Mouse (Mus musculus): ENCODE measurements around the gene Gm17019.
"Not testable (repeated sequence)": the region's sequence is repeated elsewhere in the genome, so short reads cannot be mapped to it uniquely, and the experiment has no call there.

Gm17019 gene

DNA sequence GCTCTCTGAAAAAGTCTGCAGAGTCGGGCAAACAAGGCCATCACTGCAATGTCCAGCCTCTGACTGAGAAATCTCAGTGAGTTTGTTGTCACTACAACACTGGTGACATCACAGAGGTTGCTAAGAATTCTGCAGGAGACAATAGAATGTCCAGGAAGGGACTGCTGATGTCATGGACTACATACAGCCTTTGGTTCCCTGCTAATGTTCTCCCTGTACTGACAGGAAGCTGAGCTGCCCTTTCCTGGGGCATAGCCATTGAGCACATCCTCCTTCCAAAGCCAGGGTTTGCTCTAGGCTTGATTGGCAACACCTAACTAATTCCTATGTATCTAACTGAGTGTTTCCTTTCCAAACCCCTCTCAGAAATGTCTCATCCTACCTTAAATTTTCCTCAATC lies at the start of gene Gm17019:
Gene Gm17019 (minus strand): TSS at position 101 of the 400 bp plus-strand sequence.
- DNase-seq (ENCODE audit: low spot score in 2 of 2): not testable (repeated sequence)

DNA sequence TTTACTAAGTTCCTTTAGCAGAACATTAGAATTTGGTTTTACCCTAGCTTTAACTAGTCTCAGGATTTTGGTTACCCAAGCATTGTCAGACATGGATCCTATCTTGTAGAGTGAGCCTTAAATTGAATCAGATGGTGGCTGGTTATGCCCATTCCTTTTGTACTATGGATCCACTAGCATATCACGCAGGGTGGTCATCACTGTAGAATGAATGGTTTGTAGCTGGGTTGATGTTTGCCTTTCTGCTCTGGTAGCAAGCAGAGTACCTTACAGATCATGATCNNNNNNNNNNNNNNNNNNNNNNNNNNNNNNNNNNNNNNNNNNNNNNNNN lies 29.6 kb upstream of the Gm17019 start:
- not testable (repeated sequence) for DNase-seq (ENCODE audit: low spot score in 2 of 2)

DNA sequence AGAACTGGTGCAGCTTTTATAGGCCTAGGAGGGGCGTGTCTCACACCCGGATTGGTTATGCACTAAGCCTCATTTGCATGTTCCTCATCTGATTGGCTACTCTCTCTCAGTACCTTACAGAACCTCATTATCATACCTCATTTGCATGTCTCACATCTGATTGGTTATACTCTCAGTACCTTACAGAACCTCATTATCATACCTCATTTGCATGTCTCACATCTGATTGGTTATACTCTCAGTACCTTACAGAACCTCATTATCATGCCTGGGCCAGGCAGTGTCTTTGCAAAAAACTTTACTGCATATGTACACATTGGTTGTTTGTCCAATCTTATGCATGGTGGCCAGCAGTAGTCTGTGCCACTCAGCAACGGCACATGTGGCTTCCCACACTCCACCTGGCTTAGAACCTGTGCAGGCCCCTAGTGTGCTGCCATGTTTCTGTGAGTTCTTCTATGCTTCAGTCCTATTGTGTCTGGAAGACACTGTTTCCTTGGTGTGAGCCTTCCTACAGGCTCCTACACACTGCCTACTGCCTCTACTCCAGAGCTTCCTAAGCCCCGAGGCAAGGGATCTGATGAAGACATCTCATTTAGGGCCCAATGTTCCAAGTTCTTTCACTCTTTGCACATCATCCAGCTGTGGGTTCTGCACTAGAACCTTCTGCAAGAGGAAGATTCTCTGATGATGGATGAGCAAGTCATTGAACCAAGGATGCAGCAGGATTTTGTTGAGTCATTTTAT lies 29.0 kb upstream of the Gm17019 start:
- not testable (repeated sequence) for DNase-seq (ENCODE audit: low spot score in 2 of 2)

DNA sequence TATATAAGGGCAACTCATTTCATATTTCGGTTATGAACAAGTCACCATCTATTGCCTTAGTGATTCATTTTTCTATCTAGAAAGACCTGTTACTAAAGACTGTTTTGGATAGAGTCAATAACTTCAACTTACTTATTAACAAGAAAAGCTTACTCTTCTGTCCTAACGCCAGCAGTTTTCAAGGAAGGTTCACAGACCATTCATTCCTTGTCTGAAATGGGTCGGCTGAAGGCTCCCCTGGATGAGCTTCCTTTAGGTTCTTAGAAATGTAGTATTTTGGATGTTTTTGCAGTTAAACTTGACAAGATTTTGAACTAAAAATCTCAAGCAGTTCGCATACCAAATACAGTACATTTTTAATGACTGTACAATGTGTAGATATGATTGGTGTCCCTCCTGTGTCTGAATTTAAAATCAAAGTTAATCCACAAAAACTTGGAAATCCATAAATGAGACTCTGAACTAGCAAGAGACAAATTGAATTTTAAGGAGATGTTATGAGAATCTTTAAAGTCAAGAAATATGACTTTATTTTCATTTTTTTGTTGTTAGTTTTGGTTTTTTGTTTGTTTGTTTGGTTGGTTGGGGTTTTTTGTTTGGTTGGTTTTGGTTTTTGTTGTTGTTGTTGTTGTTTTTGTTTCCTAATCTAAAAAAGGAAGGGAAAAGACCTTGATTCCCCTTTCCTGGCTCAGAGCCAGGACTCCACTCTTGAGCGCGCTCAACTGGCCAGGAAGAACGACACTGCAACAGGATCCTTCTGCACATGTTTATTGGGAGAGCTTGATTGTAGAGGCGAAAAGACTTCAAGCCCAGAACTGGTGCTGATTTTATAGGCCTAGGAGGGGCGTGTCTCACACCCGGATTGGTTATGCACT lies 21.6 kb upstream of the Gm17019 start:
- not testable (repeated sequence) for DNase-seq (ENCODE audit: low spot score in 2 of 2)

DNA sequence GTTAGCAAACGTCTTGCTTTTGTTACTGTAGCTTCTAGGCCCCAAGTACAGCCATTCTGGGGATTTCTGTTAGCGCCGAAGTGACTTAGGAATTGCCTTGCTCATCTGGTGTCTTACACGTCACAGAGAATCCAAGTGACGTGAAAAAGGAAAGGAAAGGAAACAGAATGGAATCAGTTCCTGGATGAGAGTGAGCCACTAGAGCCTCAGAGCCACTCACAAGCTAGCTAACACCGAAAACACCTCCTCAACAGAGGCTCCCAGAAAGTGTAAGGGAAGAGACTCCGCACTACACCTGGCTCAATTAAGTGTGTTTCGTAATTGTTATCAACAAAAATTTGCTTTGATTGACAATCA lies 20.8 kb upstream of the Gm17019 start:
- DNase-seq (ENCODE audit: low spot score in 2 of 2): not testable (repeated sequence)

DNA sequence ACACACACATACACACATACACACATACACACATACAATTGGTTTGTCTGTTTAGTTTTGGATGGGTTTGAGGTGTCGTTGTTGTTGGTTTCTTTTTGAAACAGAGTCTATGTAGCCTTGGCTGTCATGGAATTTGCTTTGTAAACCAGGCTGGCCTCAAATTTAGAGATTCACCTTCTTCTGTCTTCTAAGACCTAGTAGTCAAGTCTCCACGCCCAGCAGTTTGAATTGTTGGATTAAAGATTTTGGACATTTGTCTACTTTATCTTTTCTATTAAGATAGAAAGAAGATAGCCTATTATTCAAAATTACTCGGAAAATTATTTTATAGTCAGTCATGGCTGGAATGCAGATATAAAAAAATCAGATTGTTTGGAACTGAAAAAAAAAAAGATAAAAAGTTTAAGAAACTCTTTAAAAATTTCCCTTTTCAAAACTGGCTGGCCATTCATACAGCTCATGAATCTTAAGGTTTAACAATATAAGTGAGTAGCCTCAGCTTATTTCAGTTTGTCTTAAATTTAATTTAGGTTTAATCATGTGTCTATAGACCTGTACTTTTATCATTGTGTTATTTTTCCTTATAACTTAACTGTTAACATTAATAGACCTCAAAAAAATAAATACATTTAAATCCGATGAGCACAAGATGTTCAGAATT lies 20.3 kb upstream of the Gm17019 start:
- not testable (repeated sequence) for DNase-seq (ENCODE audit: low spot score in 2 of 2)

DNA sequence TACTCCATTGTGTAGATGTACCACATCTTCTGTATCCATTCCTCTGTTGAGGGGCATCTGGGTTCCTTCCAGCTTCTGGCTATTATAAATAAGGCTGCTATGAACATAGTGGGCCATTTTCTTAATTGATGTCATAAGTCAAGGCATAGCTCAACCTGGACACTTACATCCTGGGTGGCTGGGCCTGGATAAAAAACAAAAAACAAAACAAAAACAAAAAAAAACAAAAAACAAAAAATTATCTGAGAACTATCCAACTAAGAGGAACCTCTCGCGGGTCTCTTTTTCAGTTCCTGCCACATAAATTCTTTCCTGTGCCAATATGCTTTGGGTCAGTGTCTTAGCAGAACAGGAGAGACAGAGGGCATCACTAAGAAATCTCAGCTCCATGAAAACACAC lies 18.0 kb upstream of the Gm17019 start:
- DNase-seq (ENCODE audit: low spot score in 2 of 2): not testable (repeated sequence)

DNA sequence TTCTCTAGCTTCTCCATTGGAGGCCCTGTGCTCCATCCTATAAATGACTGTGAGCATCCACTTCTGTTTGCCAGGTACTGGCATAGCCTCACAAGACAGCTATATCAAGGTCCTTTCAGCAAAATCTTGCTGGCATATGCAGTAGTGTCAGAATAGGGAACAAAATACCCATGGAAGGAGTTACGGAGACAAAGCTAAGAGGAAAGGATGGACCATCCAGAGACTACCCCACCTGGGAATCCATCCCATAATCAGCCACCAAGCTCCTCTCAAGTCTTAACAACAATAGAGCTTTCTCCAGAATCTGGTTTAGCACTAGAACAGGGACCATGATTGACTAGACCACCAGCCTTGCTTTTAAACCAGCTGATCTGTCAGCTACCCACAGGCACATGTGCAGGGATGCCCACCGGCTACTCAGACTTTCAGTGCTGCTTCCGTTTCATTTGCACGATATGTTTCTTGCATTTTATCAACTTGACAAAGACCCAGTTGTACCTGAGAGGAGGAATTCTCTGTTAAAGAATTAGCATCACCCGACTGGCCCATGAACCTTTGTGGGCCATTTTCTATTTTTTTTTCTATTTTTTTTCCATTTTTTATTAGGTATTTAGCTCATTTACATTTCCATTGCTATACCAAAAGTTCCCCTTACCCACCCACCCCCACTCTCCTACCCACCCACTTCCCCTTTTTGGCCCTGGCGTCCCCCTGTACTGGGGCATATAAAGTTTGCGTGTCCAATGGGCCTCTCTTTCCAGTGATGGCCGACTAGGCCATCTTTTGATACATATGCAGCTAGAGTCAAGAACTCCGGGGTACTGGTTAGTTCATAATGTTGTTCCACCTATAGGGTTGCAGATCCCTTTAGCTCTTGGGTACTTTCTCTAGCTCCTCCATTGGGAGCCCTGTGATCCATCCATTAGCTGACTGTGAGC lies 12.3 kb upstream of the Gm17019 start:
- DNase-seq (ENCODE audit: low spot score in 2 of 2): not testable (repeated sequence)

DNA sequence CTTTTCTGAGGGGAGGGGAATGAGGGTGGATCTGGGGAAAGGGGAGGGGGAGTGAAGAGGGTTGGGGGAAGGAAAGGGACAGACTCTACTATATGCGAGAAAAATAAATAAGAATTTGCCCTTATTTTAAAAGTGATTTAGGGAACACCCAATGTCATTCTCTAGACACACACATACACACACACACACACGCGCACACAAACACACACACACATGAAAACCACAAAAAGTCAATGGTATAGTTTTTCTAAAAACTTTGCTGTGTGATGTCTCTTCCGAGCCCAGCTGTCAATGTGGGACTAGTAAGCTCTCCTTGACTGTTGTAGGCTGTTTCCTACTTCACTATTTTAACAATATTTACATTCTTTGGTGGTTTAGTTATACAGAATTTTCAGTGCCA lies 8.0 kb upstream of the Gm17019 start:
- not testable (repeated sequence) for DNase-seq (ENCODE audit: low spot score in 2 of 2)

DNA sequence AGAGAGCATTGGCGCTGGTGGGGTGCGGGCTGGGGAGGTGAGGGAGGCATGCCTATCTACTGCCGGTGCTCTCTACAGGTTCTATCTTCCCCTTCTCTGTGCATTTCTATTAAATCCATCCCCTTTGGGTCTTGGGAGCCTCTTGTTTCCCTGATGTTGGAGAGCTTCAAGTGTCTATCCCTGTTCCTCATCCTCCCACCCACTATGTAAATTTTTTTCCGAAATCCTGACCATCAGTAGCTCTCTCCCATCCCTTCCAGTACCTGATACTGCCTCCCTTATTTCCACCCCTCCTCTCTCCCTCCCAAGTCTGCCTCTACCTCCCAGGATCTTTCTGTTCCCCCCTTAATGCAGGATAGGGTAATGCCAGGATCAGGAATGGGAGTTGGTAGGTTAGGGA lies 7.2 kb upstream of the Gm17019 start:
- not testable (repeated sequence) for DNase-seq (ENCODE audit: low spot score in 2 of 2)

DNA sequence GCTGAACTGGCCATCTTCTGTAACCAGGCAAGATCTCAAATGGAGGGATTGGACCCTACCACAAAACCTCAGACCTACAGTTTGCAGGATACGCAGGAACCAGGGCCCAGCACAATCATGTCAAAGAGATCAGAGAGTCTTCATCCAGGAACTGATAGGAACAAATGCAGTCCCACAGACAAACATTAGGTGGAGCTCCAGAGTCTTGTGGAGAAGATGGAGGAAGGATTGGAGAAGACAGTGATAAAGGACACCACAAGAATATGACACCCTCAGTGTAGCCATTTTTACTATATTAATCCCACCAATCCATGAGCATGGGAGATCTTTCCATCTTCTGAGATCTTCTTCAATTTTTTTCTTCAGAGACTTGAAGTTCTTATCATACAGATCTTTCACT lies 8.5 kb downstream of the Gm17019 start:
- not testable (repeated sequence) for DNase-seq (ENCODE audit: low spot score in 2 of 2)

DNA sequence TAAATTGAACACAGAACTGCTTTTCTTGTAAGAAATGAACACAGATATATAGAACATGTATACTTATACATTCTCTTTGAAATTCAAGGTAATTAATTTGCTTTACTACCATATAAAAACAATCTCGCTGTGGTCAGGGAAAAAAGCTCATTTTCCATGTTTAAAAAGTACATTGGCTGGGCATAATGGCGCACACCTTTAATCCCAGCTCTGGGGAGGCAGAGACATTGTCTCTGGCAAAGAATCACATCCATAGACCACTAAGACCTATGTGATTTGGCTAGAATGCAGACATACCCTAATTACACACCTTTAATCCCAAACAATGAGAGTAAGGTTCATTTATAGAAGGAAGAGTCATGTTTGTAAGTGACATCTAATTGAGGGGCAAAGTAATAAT lies 12.7 kb downstream of the Gm17019 start:
- DNase-seq (ENCODE audit: low spot score in 2 of 2): not testable (repeated sequence)

DNA sequence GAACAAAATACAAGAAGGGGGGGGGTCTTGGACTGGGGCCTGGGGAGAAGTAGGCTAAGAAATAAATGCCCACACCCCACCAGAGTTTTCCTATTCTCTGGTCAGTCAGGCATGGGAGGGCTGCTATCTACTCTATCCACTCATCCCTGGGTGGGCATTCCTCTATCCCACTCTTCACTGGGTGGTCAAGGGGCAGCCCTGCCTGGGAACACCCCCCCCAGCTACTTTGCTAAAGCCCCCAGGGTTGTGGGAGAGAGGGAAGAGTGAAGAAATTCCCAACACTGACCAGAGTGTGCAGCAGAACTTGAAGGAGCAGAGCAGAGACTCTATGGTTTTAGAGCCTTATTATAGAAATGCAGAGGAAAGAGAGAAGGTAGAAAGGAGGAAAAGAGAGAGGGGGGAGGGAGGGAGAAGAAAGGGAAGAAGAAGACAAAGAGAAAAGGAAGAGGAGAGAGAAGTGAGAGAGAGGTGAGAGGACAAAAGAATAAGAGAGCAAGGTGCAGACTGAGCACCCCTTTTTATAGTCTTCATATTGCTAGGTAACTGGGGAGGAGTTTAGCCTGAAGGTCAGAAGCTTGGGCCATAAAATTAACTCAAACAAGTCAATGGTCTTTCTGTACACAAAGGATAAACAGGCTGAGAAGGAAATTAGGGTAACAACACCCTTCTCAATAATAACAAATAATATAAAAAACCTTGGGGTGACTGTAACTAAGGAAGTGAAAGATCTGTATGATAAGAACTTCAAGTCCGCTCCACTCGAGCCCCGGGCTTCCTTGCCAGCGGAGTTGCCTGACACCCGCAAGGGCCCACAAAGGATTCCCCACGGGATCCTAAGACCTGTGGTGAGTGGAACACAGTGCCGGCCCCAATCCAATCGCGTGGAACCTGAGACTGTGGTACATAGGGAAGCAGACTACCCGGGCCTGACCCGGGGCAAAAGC lies 21.9 kb downstream of the Gm17019 start:
- not testable (repeated sequence) for DNase-seq (ENCODE audit: low spot score in 2 of 2)

DNA sequence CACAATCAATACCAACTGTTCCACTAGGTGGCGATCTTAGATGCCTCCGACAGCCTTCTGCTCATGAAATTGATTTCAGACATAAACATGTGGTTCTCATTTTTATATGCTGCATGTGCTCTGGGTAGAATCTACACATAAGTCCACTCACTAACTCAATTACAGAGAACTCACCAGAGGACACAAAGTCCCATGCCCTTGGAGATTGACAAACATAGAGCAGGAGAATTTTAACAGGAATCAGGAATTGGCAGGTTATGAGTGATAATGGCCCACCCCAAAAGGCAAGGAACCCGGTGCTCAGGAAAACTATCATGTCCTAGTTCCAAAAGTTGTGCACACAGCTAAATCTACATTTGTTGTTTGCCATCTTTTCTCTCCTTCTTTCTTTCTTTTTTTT lies 25.9 kb downstream of the Gm17019 start:
- DNase-seq (ENCODE audit: low spot score in 2 of 2): not testable (repeated sequence)

DNA sequence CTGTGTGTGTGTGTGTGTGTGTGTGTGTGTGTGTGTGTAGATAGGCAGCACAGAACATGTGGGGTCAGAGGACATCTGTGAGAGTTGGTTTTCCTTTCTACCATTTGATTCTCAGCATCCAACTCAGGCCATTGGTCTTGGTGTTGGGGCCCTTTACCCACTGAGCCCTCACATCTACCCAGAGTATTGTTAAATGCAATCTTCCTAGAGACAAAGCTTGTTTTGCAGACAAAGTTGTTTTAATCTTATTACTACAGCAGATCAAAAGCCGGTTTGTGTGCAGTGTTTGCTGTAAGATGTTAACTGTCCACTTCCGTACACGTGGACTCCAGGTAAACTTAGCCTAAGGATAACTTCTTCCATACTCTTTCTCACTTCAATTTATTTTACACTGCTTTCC lies 26.5 kb downstream of the Gm17019 start:
- not testable (repeated sequence) for DNase-seq (ENCODE audit: low spot score in 2 of 2)

DNA sequence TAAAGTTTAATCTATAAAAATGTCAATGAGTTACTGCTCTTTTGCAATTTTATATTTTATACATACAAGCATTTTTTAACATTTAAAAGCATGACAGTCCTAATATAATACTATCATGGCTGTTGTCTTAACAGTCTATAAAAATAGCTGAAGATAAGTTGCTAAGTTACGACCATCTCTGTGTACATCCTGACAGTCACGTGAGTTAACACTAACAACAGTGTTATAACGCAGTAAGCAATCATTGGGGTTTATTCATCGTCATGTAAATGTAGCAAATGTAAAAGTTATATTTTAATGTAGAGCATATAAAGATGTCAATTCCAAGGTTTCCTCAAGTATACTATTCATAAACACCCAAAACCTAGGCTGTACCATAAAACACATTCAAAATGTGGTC lies 27.2 kb downstream of the Gm17019 start:
- DNase-seq (ENCODE audit: low spot score in 2 of 2): not testable (repeated sequence)

DNA sequence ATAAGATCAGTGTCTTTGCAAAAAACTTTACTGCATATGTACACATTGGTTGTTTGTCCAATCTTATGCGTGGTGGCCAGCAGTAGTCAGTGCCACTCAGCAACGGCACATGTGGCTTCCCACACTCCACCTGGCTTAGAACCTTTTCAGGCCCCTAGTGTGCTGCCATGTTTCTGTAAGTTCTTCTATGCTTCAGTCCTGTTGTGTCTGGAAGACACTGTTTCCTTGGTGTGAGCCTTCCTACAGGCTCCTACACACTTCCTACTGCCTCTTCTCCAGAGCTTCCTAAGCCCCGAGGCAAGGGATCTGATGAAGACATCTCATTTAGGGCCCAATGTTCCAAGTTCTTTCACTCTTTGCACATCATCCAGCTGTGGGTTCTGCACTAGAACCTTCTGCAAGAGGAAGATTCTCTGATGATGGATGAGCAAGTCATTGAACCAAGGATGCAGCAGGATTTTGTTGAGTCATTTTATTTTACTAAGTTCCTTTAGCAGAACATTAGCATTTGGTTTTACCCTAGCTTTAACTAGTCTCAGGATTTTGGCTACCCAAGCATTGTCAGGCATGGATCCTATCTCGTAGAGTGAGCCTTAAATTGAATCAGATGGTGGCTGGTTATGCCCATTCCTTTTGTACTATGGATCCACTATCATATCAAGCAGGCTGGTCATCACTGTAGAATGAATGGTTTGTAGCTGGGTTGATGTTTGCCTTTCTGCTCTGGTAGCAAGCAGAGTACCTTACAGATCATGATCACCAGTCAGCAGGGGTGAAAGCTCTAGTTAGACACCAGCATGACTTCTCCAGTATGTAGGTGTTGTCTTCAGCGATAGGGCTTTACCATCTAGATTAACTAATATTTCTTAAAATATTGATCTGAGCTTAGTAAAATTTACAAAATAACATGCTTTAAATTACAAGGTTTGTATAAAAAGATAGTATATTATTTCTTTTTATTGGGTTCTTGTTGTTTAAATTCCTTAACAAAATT lies 27.9 kb downstream of the Gm17019 start:
- DNase-seq (ENCODE audit: low spot score in 2 of 2): not testable (repeated sequence)

DNA sequence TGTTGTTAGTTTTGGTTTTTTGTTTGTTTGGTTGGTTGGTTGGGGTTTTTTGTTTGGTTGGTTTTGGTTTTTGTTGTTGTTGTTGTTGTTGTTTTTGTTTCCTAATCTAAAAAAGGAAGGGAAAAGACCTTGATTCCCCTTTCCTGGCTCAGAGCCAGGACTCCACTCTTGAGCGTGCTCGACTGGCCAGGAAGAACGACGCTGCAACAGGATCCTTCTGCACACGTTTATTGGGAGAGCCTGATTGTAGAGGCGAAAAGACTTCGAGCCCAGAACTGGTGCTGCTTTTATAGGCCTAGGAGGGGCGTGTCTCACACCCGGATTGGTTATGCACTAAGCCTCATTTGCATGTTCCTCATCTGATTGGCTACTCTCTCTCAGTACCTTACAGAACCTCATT lies 34.7 kb downstream of the Gm17019 start:
- not testable (repeated sequence) for DNase-seq (ENCODE audit: low spot score in 2 of 2)

DNA sequence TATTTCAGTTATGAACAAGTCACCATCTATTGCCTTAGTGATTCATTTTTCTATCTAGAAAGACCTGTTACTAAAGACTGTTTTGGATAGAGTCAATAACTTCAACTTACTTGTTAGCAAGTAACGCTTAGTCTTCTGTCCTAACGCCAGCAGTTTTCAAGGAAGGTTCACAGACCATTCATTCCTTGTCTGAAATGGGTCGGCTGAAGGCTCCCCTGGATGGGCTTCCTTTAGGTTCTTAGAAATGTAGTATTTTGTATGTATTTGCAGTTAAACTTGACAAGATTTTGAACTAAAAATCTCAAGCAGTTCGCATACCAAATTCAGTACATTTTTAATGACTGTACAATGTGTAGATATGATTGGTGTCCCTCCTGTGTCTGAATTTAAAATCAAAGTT lies 35.2 kb downstream of the Gm17019 start:
- not testable (repeated sequence) for DNase-seq (ENCODE audit: low spot score in 2 of 2)

All from urinary bladder, postnatal 36 days (tissue).